Mouse (Mus musculus): ENCODE data around the gene Zfhx2. TPM values are rescaled to one million over a fixed set of nuclear protein-coding genes. Genes with fewer than 3 reads are reported as not detected.

The Zfhx2 gene
- total and polyA plus RNA-seq, 3 experiments = 0.42 to 3.2 TPM; not detected in 1

GRCm38 (mm10) chr14:55095263-55095662, 3.1 kb upstream of the Zfhx2 start:
- no peak for DNase-seq (ENCODE audit: low read depth, low spot score)
- H3K4me1 ChIP-seq (ENCODE audit: control insufficient read depth in 1 of 2, insufficient read depth in 2 of 2, low read length in 2 of 2) = peaks cover 0 to 12% of the 10 kb centered on the region in 2 experiments; a peak in 3 of 4 replicates
- no peaks in the 10 kb centered on the region for H3K27me3 ChIP-seq (ENCODE audit: control insufficient read depth in 1 of 2, insufficient read depth in 2 of 2, low read length in 2 of 2)
- no peak for TF ChIP-seq RAD21 (IDR thresholded peaks at IDR 0.05; ENCODE audit: low read depth, low read length)
- TF ChIP-seq ZMIZ1 (IDR thresholded peaks at IDR 0.05; ENCODE audit: low read depth, low read length) = 0 out of 2 replicates have a peak, but pooled peaks have one; percentile 42
- H3K79me2 ChIP-seq (ENCODE audit: control insufficient read depth, insufficient read depth, low read length, poor library complexity) = peaks cover 7% of the 10 kb centered on the region
- peak overlapping the region; percentile 87 for H3K9ac ChIP-seq (ENCODE audit: control insufficient read depth, low read depth, low read length, poor library complexity, severe bottlenecking)
- H3K36me3 ChIP-seq (ENCODE audit: control insufficient read depth in 1 of 2, insufficient read depth in 2 of 2, low read length in 2 of 2) = peaks cover 0 to 4% of the 10 kb centered on the region in 2 experiments; a peak in 1 of 4 replicates
- H3K4me3 ChIP-seq (ENCODE audit: control insufficient read depth in 1 of 2, insufficient read depth in 1 of 2, low read depth in 2 of 2, low read length in 2 of 2) = peak overlapping the region; percentile 87 to 93
- H3K27ac ChIP-seq (ENCODE audit: control insufficient read depth, low read depth, low read length) = peak overlapping the region; percentile 61
- no peaks in the 10 kb centered on the region for H3K9me3 ChIP-seq (replicated peaks; ENCODE audit: insufficient read depth, low read length)

- Histone ChIP-seq H3K4me1 (ENCODE audit: control insufficient read depth in 1 of 2, insufficient read depth in 2 of 2, low read length in 2 of 2) (peaks cover 0 to 12% of the 10 kb centered on the region in 2 experiments; a peak in 3 of 4 replicates), H3K27me3 (ENCODE audit: control insufficient read depth in 1 of 2, insufficient read depth in 2 of 2, low read length in 2 of 2) (no peaks in the 10 kb centered on the region), H3K79me2 (ENCODE audit: control insufficient read depth, insufficient read depth, low read length, poor library complexity) (peaks cover 7% of the 10 kb centered on the region), H3K36me3 (ENCODE audit: control insufficient read depth in 1 of 2, insufficient read depth in 2 of 2, low read length in 2 of 2) (peaks cover 0 to 4% of the 10 kb centered on the region in 2 experiments; a peak in 1 of 4 replicates), H3K4me3 (ENCODE audit: control insufficient read depth in 1 of 2, insufficient read depth in 1 of 2, low read depth in 2 of 2, low read length in 2 of 2) (peak within 1 kb of the TSS; percentile 87 to 93), H3K27ac (ENCODE audit: control insufficient read depth, low read depth, low read length) (peak within 1 kb of the TSS; percentile 61), H3K9me3 (replicated peaks; ENCODE audit: insufficient read depth, low read length) (no peaks in the 10 kb centered on the region), H3K9ac (ENCODE audit: control insufficient read depth, low read depth, low read length, poor library complexity, severe bottlenecking) (peak within 1 kb of the TSS; percentile 87)
- TF ChIP-seq POLR2AphosphoS2 (IDR thresholded peaks at IDR 0.05; ENCODE audit: low read length) (peak; percentile 76), TBP (IDR thresholded peaks at IDR 0.05; ENCODE audit: low read depth, low read length) (peak; percentile 53; the same call in 1 of the 2 replicates), CHD2 (IDR thresholded peaks at IDR 0.05; ENCODE audit: low read length) (peak; percentile 38; the same call in 1 of the 2 replicates), ZKSCAN1 (IDR thresholded peaks at IDR 0.05; ENCODE audit: low read depth, low read length) (peak; percentile 25; the same call in 1 of the 2 replicates), ELF1 (IDR thresholded peaks at IDR 0.05; ENCODE audit: low read depth, low read length) (peak; percentile 93), E2F4 (IDR thresholded peaks at IDR 0.05; ENCODE audit: borderline replicate concordance, low read depth, low read length) (0 out of 2 replicates have a peak, but pooled peaks have one; percentile 49), SIN3A (IDR thresholded peaks at IDR 0.05; ENCODE audit: low read length) (0 out of 2 replicates have a peak, but pooled peaks have one; percentile 45), MAFK (IDR thresholded peaks at IDR 0.05; ENCODE audit: borderline replicate concordance, low read depth, low read length) (no peak), RCOR1 (IDR thresholded peaks at IDR 0.05; ENCODE audit: low read depth, low read length) (no peak), POLR2A (IDR thresholded peaks at IDR 0.05; ENCODE audit: control insufficient read depth in 1 of 2, insufficient read depth in 1 of 2, low read depth in 1 of 2, low read length in 2 of 2, poor library complexity in 1 of 2) (peak; percentile 23 to 83; a peak in 2 of 4 replicates), BHLHE40 (IDR thresholded peaks at IDR 0.05; ENCODE audit: borderline replicate concordance, low read depth, low read length) (no peak), MAX (IDR thresholded peaks at IDR 0.05; ENCODE audit: low read length) (peak; percentile 77), TAL1 (IDR thresholded peaks at IDR 0.05; ENCODE audit: low read length) (0 out of 2 replicates have a peak, but pooled peaks have one; percentile 27), HCFC1 (IDR thresholded peaks at IDR 0.05; ENCODE audit: low read depth, low read length) (peak; percentile 94), MEF2A (IDR thresholded peaks at IDR 0.05; ENCODE audit: extremely low read depth, insufficient replicate concordance, low read depth, low read length, poor library complexity, severe bottlenecking) (no peak), MYC (IDR thresholded peaks at IDR 0.05; ENCODE audit: low read depth, low read length) (peak; percentile 85), NELFE (IDR thresholded peaks at IDR 0.05; ENCODE audit: low read depth, low read length) (peak; percentile 68), ZMIZ1 (IDR thresholded peaks at IDR 0.05; ENCODE audit: low read depth, low read length) (no peak)
- peak; percentile 86 for DNase-seq (ENCODE audit: low read depth, low spot score)
Measured at GRCm38 (mm10) chr14:55094704-55095231, 2.6 kb upstream of the Zfhx2 start, which contains the start of gene Thtpa. Thtpa (plus strand) TSS chr14:55094784.

Data from MEL (cell line).